Mouse (Mus musculus) left cerebral cortex, adult 6 months (tissue): Measurements from ENCODE around the gene Olfr480. TPM values are rescaled to one million over a fixed set of nuclear protein-coding genes. Genes with fewer than 3 reads are reported as not detected.

Source experiments
- long read RNA-seq, 2 experiments: library from polyadenylated mRNA; unstranded; transcript quantifications; one replicate each; pipeline ENCODE4 v2.0.0; 2019 to 2020
- polyA plus RNA-seq: library from polyadenylated mRNA; unstranded; fragments of <200 nt; fragmentation: Nextera tagmentation; gene quantifications from 2 replicates; pipeline ENCODE4 v1.2.3, GENCODE M21; 2021

Olfr480 gene
- not detected in 2 replicates for polyA plus RNA-seq
- long read RNA-seq, experiment 1, result 0 reads
- long read RNA-seq, experiment 2, result 0 reads

DNA sequence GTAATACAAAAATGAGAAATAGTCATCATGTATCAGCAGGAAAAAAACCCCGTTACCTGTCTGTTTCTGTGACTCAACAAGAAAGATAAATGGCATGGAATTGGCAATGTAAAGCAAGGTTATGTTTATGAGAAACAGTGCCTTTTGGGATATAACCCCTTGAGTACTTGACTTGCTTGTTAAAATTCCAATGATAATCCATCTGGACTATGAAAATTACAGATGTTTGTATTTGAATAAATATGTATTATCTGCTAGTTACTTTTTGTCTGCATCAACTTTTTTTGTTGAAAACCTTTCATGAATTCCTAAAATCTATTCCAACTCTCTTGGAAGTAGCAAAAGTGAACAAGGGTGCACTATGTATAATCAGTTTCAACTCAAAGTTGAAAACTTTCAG is at the start of gene Olfr480:
TSS of gene Olfr480 (minus strand) at position 101 of the 400 bp plus-strand sequence.

DNA sequence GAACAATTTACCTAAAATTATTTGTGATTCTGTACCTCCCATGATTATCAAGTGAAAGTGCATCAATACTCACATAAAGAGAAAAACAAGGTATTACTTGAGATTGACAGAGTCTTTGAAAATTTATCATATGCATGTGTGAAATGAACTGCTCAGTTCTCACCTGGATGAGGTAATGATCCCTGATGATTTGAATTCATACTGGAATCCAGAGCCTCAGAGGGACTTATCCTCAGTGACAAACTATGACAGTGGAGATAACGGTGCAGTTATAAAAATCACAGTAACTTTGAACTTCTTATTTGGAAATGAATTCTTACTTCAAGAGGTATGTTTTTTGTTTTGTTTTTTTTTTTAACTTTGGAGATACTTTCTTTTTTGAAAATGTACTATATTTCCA is 33.4 kb upstream of the Olfr480 start, which contains the start of gene Olfr483:
TSS of gene Olfr483 (plus strand) at position 301 of the 400 bp plus-strand sequence.

GRCm38 (mm10) chr7:108097486-108097885 is 30.3 kb upstream of the Olfr480 start, which contains the start of gene Olfr482:
Gene Olfr482 (minus strand): TSS chr7:108097586.

DNA sequence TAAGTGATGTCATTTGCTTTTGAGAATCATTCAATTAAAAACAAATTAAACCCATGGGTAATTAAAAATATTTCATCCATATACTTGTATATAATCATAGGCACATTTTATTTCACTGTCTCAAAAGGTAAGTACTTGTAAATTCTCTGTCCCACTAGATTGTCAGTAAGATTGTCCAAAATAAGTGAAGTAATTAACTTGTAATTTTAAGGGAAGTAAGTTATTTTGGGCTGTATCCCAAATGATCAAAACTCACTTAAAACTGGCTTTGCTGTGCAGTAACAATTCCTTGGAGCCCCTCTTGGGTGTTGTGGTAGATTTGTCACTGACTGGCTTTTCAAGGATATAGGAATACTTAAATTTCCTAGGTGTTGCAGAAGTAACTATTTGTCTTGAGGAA is 12.4 kb upstream of the Olfr480 start, which contains the start of gene Olfr481:
TSS of gene Olfr481 (plus strand) at position 301 of the 400 bp plus-strand sequence.

DNA sequence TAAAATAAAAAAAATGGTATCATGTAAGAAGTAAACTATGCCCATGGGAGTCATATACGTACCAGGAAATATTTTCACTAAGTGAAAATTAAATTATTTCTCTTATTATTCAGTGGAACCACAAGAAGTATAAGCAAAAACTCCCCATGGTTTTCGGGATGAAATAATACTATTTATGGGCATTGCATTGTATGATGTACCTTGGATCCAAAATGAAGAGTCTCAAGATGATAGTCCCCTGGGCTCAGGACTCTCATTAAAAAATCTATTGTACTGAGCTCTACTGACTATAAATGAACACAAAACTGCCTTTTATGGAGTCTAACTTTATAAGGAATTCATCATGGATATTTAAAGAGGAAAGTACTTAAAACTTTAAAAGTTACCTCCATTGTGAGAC is 16.8 kb downstream of the Olfr480 start, which contains the start of gene Olfr479:
TSS of gene Olfr479 (plus strand) at position 301 of the 400 bp plus-strand sequence.

DNA sequence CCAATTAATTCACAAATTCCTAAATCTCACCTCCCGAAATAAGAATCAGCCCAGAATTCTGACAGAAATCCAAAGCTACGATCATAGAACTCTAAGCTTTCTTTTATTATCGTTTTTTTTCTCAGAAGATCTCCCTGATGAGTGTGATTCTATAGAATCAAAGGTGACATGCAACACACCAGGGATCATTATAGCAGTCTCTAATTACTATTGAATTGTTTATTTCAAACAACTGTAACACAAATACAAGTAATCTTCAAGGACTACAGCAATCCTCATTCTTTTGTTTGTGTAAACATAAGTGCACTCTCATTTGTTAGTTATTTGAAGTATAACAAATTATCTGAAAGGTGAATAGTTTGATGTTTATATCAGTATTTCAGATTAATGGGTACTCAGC is 33.3 kb downstream of the Olfr480 start, which contains the start of gene Olfr478:
TSS of gene Olfr478 (minus strand) at position 101 of the 400 bp plus-strand sequence.

Other genes starting within 250 kb of the Olfr480 start
- not detected in 2 replicates for gene Olfr469, start 241.8 kb downstream of the Olfr480 start, polyA plus RNA-seq
- gene Olfr470, start 219.9 kb downstream of the Olfr480 start, polyA plus RNA-seq, result not detected in 2 replicates
- gene Olfr472, start 169.4 kb downstream of the Olfr480 start, polyA plus RNA-seq, result 0.14 TPM in 1 of 2 replicates, not detected in the other
- not detected in 2 replicates for gene Olfr473, start 136.9 kb downstream of the Olfr480 start, polyA plus RNA-seq
- gene Olfr474, start 112.7 kb downstream of the Olfr480 start, polyA plus RNA-seq, result not detected in 2 replicates
- gene Olfr476, start 102.5 kb downstream of the Olfr480 start, polyA plus RNA-seq, result not detected in 2 replicates
- not detected in 2 replicates for gene Olfr477, start 80.7 kb downstream of the Olfr480 start, polyA plus RNA-seq
- gene Olfr478, start 33.4 kb downstream of the Olfr480 start, polyA plus RNA-seq, result not detected in 2 replicates
- gene Olfr479, start 16.7 kb downstream of the Olfr480 start, polyA plus RNA-seq, result not detected in 2 replicates
- not detected in 2 replicates for gene Olfr481, start 12.5 kb upstream of the Olfr480 start, polyA plus RNA-seq
- gene Olfr482, start 30.2 kb upstream of the Olfr480 start, polyA plus RNA-seq, result not detected in 2 replicates
- gene Olfr483, start 33.5 kb upstream of the Olfr480 start, polyA plus RNA-seq, result not detected in 2 replicates
- gene Olfr484, start 60.1 kb upstream of the Olfr480 start, polyA plus RNA-seq, result 0.06 TPM in 1 of 2 replicates, not detected in the other
- not detected in 2 replicates for gene Olfr485, start 92.5 kb upstream of the Olfr480 start, polyA plus RNA-seq
- gene Olfr486, start 105.4 kb upstream of the Olfr480 start, polyA plus RNA-seq, result not detected in 2 replicates
- not detected in 2 replicates for gene Olfr487, start 147.3 kb upstream of the Olfr480 start, polyA plus RNA-seq
- not detected in 2 replicates for gene Olfr488, start 191.0 kb upstream of the Olfr480 start, polyA plus RNA-seq
- gene Olfr490, start 221.6 kb upstream of the Olfr480 start, polyA plus RNA-seq, result not detected in 2 replicates
- gene Olfr491, start 246.1 kb upstream of the Olfr480 start, polyA plus RNA-seq, result not detected in 2 replicates